Mouse (Mus musculus): Measurements from ENCODE around the gene Fndc5. TPM values are rescaled to one million over a fixed set of nuclear protein-coding genes. Genes with fewer than 3 reads are reported as not detected.

Gene Fndc5
- polyA plus RNA-seq (2017; shearing (Covaris generic)): 0.27 TPM

GRCm38 (mm10) chr4:129136579-129137391, at the start of gene Fndc5:
Gene Fndc5 (plus strand): TSS chr4:129136999.

DNA sequence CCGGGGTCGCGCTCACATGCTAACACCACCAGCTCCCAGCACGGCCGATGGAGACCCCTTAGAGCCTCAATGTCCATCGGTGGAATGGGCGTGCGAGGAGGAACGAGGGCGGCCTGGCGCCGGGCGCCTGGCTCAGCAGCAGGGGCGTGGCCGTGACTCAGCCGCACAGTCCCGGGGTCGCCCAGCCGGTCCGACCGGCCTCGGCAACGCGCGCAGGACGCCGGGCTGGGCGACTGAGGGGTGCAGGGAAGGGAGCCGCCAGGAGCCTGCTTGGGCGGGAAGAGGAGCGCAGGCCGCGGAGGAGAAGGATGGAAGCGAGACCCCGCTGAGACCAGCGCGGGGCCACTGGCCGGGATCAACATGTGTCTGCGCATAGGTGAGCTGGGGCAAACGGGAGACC, 31.4 kb upstream of the Fndc5 start, which contains the start of gene Tmem54:
Gene Tmem54, plus strand, starts transcription at position 193 of the 400 bp plus-strand sequence.

DNA sequence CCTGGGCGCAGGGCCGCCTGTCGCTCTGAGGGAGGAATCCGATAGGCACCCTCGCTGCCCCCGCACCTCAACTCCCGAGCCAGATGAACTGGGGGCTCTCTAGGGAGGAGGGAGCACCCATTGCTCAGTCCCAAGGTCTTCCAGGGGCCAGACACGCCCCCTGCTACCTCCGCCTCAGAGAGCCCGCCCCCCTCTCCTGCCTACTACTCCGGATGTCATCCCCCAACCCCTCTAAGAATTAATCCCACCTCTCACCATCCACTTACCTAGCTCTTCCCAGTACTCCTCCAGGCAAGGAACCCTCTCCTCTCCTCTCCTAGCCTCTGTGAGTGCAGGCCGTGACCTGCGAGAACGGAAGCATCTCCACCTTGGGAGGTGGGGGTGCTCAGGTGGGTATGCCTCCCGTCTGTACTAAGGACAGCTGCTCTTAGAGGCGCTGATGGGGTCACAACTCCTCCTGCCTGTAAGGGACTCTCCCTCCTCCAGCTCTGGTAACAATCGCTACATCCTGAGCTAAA, 15.2 kb upstream of the Fndc5 start, which contains the start of gene Hpca:
Gene Hpca, minus strand, starts transcription at position 468 of the 518 bp plus-strand sequence.

DNA sequence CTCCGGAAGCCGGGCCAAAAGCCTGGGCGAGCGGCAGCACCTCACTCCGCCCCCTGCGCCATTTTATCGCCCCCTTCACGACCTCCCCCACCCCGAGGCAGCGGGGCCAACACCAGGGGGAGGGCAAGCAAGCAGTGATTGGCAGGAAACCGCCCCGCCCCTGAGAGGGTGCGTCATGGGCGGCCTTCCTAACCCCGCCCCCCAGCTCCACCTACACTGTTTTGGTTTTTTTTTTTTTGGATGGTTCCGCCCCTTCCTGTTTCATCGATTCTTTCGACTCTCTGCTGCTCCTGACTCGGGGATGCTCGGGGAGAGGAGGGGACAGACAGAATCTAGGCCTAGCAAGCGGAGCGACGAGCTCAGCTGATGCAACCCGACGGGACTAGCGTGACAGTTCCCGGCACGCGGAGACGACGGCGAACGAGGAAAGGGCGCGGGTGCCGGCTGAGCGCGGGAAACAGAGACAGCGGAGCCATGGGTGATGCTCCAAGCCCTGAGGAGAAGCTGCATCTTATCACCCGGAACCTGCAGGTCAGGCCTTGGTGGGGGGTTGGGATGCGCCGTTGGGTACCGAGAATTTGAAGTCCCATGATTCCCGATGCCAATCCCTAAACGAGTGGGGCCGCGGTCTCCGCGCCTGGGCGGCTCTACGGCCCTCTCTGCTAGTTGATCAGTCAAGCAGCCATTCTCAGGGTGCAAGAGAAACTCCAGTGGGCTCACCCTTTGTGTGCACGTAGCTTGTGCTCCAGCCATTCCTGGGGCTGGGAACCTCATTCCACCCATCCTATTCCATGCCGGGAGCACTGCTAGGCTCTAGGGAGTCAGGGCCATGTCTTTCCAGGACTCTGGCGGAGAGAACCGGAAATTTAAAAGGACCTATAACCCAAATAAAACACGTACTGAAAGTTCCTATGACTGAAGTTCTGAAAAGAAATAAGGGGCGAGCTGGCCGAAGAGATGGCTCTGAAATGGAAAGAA, 53.0 kb downstream of the Fndc5 start, which contains the start of the genes S100pbp and Yars:
Gene S100pbp, minus strand, starts transcription at position 186 of the 978 bp plus-strand sequence.
Gene Yars, plus strand, starts transcription at position 219 of the 978 bp plus-strand sequence.

Other genes starting within 250 kb of the Fndc5 start
- gene Azin2, start 174.6 kb upstream of the Fndc5 start, polyA plus RNA-seq (2017; shearing (Covaris generic)): 0.63 TPM
- gene Ak2, start 145.0 kb upstream of the Fndc5 start, polyA plus RNA-seq (2017; shearing (Covaris generic)): 98.2 TPM
- gene Rnf19b, start 78.7 kb upstream of the Fndc5 start, polyA plus RNA-seq (2017; shearing (Covaris generic)): 118 TPM
- not detected for gene Tmem54, start 31.5 kb upstream of the Fndc5 start, polyA plus RNA-seq (2017; shearing (Covaris generic))
- not detected for gene Hpca, start 15.0 kb upstream of the Fndc5 start, polyA plus RNA-seq (2017; shearing (Covaris generic))
- gene S100pbp, start 52.7 kb downstream of the Fndc5 start, polyA plus RNA-seq (2017; shearing (Covaris generic)): 18.0 TPM
- gene Yars, start 52.8 kb downstream of the Fndc5 start, polyA plus RNA-seq (2017; shearing (Covaris generic)): 31.4 TPM
- 0.20 TPM for gene C77080, start 124.4 kb downstream of the Fndc5 start, polyA plus RNA-seq (2017; shearing (Covaris generic))
- 0.22 TPM for gene Sync, start 150.6 kb downstream of the Fndc5 start, polyA plus RNA-seq (2017; shearing (Covaris generic))
- gene Rbbp4, start 198.4 kb downstream of the Fndc5 start, polyA plus RNA-seq (2017; shearing (Covaris generic)): 255 TPM
- 29.9 TPM for gene Zbtb8os, start 198.7 kb downstream of the Fndc5 start, polyA plus RNA-seq (2017; shearing (Covaris generic))
- gene Zbtb8a, start 241.1 kb downstream of the Fndc5 start, polyA plus RNA-seq (2017; shearing (Covaris generic)): 4.0 TPM

All from effector memory CD4-positive, alpha-beta T cell, adult 7 months (primary cell).